Comparison of ENCODE assay signal across 8 mouse cellular contexts in the genomic region with DNA sequence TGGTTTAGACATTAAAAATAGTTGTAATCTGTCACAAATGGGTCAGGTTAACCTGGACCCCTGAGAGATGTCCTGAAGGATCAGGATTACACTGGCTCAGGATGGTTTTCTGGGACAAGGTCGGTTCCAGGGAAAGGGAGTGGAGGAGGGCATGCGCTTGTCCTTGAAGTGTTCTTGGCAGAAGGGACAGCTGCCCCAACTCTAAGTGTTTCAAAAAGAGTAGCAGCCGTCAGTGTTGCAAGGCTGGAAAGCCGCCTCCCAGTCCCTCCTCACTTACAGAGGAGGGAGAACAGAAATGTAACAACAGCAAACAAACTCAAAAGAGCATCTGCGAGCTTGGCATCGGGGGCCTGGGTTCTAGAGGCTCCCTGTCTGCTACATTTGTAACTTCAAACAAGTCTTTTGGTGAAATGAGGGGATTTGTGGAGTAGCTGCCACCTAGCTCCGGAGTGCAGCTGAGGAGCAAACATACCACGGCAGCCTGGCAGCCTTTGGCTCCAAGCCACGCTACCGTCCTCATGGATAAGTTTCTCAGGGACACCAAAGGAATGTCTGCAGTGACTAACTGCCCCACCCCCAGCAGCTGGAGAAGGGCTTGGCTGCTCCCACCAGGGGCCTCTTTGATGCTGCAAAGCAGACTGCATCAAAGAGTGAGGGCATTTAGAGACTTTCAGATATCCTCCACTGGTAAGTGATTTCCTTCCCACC. TPM values are rescaled to one million over a fixed set of nuclear protein-coding genes. Genes with fewer than 3 reads are reported as not detected.
DNase-seq lines count a peak whose midpoint lies in the region; ATAC-seq lines count a peak whose summit lies in the region.

No protein-coding gene starts in this region.

- no peaks in the 10 kb centered on the region for H3K36me3 ChIP-seq in kidney, embryonic 15.5 days
- H3K36me3 ChIP-seq in midbrain, embryonic 10.5 days, result peaks cover 38% of the 10 kb centered on the region

- ATAC-seq in kidney, embryonic 15.5 days (replicated peaks; ENCODE audit: low FRiP score), result peak; percentile 74

- peak; percentile 57 for DNase-seq in retina, postnatal 1 day
- DNase-seq in retina, embryonic 14.5 days (ENCODE audit: low spot score), result no peak
- DNase-seq in cerebellum, adult 18-20 months, result peak; percentile 69 to 70
- DNase-seq in forelimb bud, embryonic 11.5 days (ENCODE audit: low read depth, low spot score), result peak; percentile 35
- DNase-seq in midbrain, embryonic 10.5 days (ENCODE audit: low spot score), result peak; percentile 82
- DNase-seq in thymus, postnatal 4 days, result no peak
- no peak for DNase-seq in thymus, adult 18-20 months

- 27% methylated on average over 10 of the region's 10 CpGs for WGBS in kidney, embryonic 15.5 days
- 11% methylated on average over 10 of the region's 10 CpGs for WGBS in midbrain, embryonic 10.5 days

- peak overlapping the region; percentile 66 for H3K27ac ChIP-seq in kidney, embryonic 15.5 days
- peak overlapping the region; percentile 81 for H3K27ac ChIP-seq in midbrain, embryonic 10.5 days (replicated peaks)

- peaks cover 45% of the 10 kb centered on the region for H3K4me1 ChIP-seq in kidney, embryonic 15.5 days
- H3K4me1 ChIP-seq in midbrain, embryonic 10.5 days, result peaks cover 88% of the 10 kb centered on the region

- H3K9me3 ChIP-seq in kidney, embryonic 15.5 days (replicated peaks), result no peaks in the 10 kb centered on the region
- H3K9me3 ChIP-seq in midbrain, embryonic 10.5 days (replicated peaks), result no peaks in the 10 kb centered on the region

- H3K4me3 ChIP-seq in kidney, embryonic 15.5 days (replicated peaks), result no peak overlapping the region
- H3K4me3 ChIP-seq in midbrain, embryonic 10.5 days, result peak overlapping the region; percentile 31

- H3K27me3 ChIP-seq in kidney, embryonic 15.5 days, result 0 out of 2 replicates have a peak, but pooled peaks cover 2% of the 10 kb centered on the region
- H3K27me3 ChIP-seq in midbrain, embryonic 10.5 days (ENCODE audit: low read depth, poor library complexity, severe bottlenecking), result no peaks in the 10 kb centered on the region

- no peak overlapping the region for H3K9ac ChIP-seq in kidney, embryonic 15.5 days

- H3K4me2 ChIP-seq in kidney, embryonic 15.5 days, result peak overlapping the region; percentile 15; the same call in 1 of the 2 replicates

RNA-seq across cellular contexts. Expression of a gene that starts 44.5 kb away (rescaled TPM):
- polyA plus RNA-seq in kidney, embryonic 15.5 days (2015; fragmentation: Nextera tagmentation; extraction: Ambion mirVana), result 6.0 and 6.4 TPM in 2 replicates
- polyA plus RNA-seq in midbrain, embryonic 10.5 days (2016; fragmentation: Nextera tagmentation; extraction: Ambion mirVana), result 45.9 and 65.2 TPM in 2 replicates

Comparison
In these comparisons a context has a peak if more than half of its experiments do, and no peak if none do; other contexts are left out.
1. DNase-seq: peak in retina, postnatal 1 day (single experiment), cerebellum, adult 18-20 months (2 of 2), forelimb bud, embryonic 11.5 days (single experiment) and midbrain, embryonic 10.5 days (single experiment); none in retina, embryonic 14.5 days (single experiment), thymus, postnatal 4 days (single experiment) and thymus, adult 18-20 months (0 of 2).